Mouse (Mus musculus): ENCODE measurements around the gene Unc80.

The Unc80 gene

DNA sequence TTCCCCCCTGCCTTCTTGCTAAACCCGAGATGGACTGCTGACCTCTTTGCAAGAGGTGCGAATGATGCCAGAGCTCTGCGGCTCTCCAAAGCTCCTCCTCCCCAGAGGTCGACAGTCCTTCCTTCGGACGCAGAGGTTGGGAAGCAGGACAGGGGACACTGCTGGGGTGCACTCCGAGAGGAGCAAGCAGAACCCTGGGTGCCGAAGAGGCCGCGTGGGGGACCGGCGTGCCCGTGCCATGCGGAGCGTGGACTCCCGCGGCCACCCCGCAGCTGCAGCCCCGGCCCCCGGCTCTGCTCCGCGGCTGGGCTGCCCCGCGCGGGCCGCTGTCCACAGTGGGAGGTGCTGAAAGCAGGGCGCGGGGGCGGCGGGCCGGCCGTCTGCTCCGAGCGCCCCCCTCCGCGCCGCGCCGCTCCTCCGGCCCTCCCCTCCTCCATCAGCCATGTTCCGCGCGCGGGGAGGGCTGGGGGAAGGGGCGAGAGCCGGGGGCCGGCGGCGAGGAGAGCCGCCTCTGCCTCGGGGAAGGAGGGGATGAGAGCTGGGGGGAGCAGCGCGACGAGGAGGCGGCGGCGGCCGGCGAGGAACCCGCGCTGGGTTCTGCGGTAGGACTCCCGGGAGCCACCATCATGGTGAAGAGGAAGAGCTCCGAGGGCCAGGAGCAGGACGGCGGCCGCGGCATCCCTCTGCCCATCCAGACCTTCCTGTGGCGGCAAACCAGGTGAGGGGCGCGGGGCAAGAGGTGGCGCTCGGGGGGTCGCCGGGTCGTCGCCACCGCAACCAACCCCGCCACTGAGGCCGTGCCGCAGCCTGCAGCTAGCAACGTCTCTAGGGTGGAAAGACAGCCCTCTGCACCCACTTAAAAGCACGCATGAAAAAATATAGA, at the start of gene Unc80:
Gene Unc80 (plus strand): TSS at position 547 of the 883 bp plus-strand sequence.
- no peak for DNase-seq (ENCODE audit: low read depth in 2 of 2, low spot score in 2 of 2)

DNA sequence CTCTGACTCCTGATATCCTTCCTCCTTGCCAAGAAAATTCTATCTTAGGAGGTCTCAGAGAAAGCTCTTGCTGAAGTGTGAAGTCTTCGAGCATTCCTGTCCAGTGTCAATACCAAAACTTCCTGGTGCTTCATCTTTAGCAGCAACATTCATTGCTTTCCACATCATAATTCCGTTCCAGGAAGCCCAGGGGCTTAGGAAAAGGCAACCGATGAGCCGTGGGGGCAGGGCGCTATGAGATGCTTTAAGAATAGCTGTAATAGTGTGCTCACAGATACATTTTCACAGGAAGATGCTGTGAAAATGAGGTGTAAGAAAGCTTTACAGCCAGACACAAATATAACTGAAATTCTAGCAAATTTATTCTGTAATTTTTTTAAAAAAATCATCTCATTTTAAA, 42.1 kb upstream of the Unc80 start:
- DNase-seq (ENCODE audit: low read depth in 2 of 2, low spot score in 2 of 2): no peak

GRCm38 (mm10) chr1:66430962-66431361, 37.2 kb upstream of the Unc80 start:
- DNase-seq (ENCODE audit: low read depth in 2 of 2, low spot score in 2 of 2): no peak

- no peak for DNase-seq (ENCODE audit: low read depth in 2 of 2, low spot score in 2 of 2)
These were observed 36.7 kb upstream of the Unc80 start for GRCm38 (mm10) chr1:66431472-66431871.

- DNase-seq (ENCODE audit: low read depth in 2 of 2, low spot score in 2 of 2): no peak
These were observed 30.1 kb upstream of the Unc80 start for GRCm38 (mm10) chr1:66438069-66438468.

DNA sequence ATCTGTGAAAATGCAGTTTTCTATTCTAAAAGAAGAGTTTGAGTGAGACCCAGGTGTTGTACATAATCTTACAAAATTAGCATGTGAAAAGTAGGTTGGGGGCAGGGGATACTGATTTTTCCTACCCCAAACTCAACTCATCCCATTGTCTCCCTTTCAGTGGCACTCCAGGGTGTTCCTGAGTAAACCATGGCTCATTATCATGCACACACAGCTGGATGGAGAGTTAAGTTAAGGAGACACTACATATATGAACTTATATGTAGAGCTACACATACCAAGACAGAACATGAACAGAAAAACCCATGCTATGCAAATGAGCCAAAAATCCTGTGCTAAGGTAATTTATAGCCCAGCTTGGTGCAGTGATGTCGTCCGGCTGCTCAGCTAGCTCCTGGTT, 25.2 kb upstream of the Unc80 start:
- DNase-seq (ENCODE audit: low read depth in 2 of 2, low spot score in 2 of 2): no peak

GRCm38 (mm10) chr1:66449471-66449870, 18.7 kb upstream of the Unc80 start:
- no peak for DNase-seq (ENCODE audit: low read depth in 2 of 2, low spot score in 2 of 2)

GRCm38 (mm10) chr1:66456580-66456979, 11.6 kb upstream of the Unc80 start:
- no peak for DNase-seq (ENCODE audit: low read depth in 2 of 2, low spot score in 2 of 2)

DNA sequence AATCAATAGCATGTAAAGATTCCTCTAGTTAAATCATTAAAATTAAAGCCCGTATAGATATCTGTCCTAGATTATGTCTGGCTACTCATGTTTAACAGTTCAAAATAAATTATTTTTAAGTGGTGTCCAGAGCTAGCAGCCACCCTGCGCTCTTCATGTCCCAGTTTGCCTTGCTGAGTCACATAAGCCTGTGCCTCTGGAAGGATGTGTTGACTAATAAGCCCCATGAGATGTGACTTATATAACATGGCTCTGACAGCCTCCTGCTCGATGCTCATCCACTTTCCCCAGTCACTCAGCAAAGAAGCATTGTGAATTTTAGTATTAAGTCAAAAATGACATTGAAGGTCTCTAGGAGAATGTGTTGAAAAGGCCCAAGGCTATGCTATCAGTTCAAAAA, 10.4 kb upstream of the Unc80 start:
- no peak for DNase-seq (ENCODE audit: low read depth in 2 of 2, low spot score in 2 of 2)

GRCm38 (mm10) chr1:66459394-66459793, 8.8 kb upstream of the Unc80 start:
- no peak for DNase-seq (ENCODE audit: low read depth in 2 of 2, low spot score in 2 of 2)

- no peak for DNase-seq (ENCODE audit: low read depth in 2 of 2, low spot score in 2 of 2)
These were observed 7.3 kb upstream of the Unc80 start for GRCm38 (mm10) chr1:66460850-66461249.

- DNase-seq (ENCODE audit: low read depth in 2 of 2, low spot score in 2 of 2): no peak
These were observed 495 bp downstream of the Unc80 start for GRCm38 (mm10) chr1:66468704-66469020.

DNA sequence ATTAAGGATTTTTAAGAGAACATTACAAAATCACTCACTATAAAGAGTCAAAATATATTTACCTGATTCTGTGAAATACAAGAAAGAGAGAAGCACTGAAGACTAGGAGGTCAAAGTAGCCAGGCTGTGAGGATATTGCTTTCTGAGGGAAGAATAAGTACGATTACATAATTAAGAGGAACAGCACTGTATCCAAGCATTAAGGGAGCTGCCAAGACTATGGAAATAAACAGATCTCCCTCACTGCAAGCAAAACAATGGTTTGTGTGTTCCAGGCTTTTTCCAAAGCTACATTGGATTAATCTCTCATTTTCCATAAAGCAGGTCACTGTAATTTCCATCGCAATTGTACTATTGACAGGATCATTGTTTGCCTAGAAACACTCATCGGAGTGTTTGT, 14.6 kb downstream of the Unc80 start:
- no peak for DNase-seq (ENCODE audit: low read depth in 2 of 2, low spot score in 2 of 2)

- no peak for DNase-seq (ENCODE audit: low read depth in 2 of 2, low spot score in 2 of 2)
These were observed 24.9 kb downstream of the Unc80 start for GRCm38 (mm10) chr1:66493064-66493463.

GRCm38 (mm10) chr1:66495310-66496012, 27.3 kb downstream of the Unc80 start:
- no peak for DNase-seq (ENCODE audit: low read depth in 2 of 2, low spot score in 2 of 2)

GRCm38 (mm10) chr1:66550812-66551211, 82.6 kb downstream of the Unc80 start:
- DNase-seq (ENCODE audit: low read depth in 2 of 2, low spot score in 2 of 2): no peak

GRCm38 (mm10) chr1:66552396-66552966, 84.3 kb downstream of the Unc80 start:
- peak; percentile 42 to 58 for DNase-seq (ENCODE audit: low read depth in 2 of 2, low spot score in 2 of 2)

- no peak for DNase-seq (ENCODE audit: low read depth in 2 of 2, low spot score in 2 of 2)
These were observed 93.6 kb downstream of the Unc80 start for GRCm38 (mm10) chr1:66561636-66562270.

GRCm38 (mm10) chr1:66562332-66562731, 94.2 kb downstream of the Unc80 start:
- no peak for DNase-seq (ENCODE audit: low read depth in 2 of 2, low spot score in 2 of 2)

GRCm38 (mm10) chr1:66569736-66570135, 101.6 kb downstream of the Unc80 start:
- no peak for DNase-seq (ENCODE audit: low read depth in 2 of 2, low spot score in 2 of 2)

- DNase-seq (ENCODE audit: low read depth in 2 of 2, low spot score in 2 of 2): no peak
These were observed 129.1 kb downstream of the Unc80 start for GRCm38 (mm10) chr1:66597163-66597788.
